Mouse (Mus musculus): Measurements from ENCODE around the gene Hivep3. TPM values are rescaled to one million over a fixed set of nuclear protein-coding genes. Genes with fewer than 3 reads are reported as not detected.

Hivep3 gene
- polyA plus RNA-seq, 1 experiment: 14.8 TPM

DNA sequence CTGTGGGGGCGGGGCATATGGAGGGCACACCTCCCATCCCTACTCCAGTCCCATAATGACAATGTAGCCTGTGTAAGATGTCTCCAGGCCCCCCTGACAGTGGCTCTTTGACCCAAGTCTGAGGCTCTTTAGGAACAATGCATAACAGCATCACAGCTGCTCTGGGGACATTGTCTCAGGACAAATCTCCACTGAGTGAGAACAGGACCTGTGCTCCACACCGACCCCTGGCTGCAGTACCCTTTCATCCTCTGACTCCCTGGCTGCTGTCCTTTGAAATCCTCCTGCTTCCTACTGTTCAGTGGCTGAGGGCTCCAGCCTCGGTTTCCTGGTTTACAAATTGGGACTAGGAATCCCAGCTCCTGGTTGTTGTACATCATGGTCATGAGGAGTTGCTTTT is 269.4 kb downstream of the Hivep3 start:
- no peak for DNase-seq (ENCODE audit: low read depth)

DNA sequence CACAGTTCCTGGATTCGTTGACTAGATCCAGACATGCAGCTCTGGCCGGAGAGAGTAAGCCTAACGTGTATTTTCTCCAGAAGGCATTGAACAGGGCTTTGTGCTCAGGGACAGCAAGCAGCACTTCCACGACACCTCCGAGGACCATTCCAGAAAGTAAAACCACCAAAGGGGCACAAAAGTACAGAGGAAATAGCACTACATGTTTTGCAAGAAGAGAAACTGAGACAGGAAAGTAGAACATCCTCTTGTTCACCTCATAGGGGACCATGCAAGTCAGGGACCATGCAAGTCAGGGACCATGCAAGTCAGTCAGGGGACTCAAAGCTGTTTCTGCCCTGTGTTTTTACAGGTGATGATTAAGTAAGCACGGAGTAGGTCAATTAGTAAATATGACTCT is 272.5 kb downstream of the Hivep3 start:
- TF ChIP-seq POLR2A (IDR thresholded peaks at IDR 0.05; ENCODE audit: borderline replicate concordance, extremely low read depth, insufficient read depth, insufficient read length, poor library complexity, severe bottlenecking) (no peak), CTCF (IDR thresholded peaks at IDR 0.05; ENCODE audit: borderline replicate concordance, extremely low read depth, insufficient read depth, insufficient read length) (no peak)

More for the DNA sequence above, 269.4 kb downstream of the Hivep3 start:
- TF ChIP-seq CTCF (IDR thresholded peaks at IDR 0.05; ENCODE audit: borderline replicate concordance, extremely low read depth, insufficient read depth, insufficient read length): peak; percentile 27; the same call in 1 of the 2 replicates
- no peak for TF ChIP-seq POLR2A (IDR thresholded peaks at IDR 0.05; ENCODE audit: borderline replicate concordance, extremely low read depth, insufficient read depth, insufficient read length, poor library complexity, severe bottlenecking)

DNA sequence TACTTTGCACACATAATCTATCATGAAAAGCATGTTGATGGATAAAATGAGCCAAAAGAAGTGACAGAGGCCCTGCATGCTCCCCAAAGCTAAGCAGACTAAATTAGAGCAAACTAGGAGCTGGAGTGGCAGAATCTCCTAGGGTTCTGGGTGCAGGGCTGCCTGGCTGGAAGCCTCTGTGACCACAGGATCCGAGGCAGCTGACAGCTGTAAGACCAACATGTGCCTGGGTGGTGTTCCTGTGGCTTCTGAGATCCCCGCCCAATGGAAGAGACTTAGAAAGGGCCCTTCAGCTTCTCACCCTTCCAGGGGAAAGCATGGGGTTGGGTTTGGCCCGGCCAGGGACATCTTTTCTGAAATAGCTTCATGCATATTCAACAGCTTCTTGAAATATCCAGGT is 274.3 kb downstream of the Hivep3 start:
- TF ChIP-seq POLR2A (IDR thresholded peaks at IDR 0.05; ENCODE audit: borderline replicate concordance, extremely low read depth, insufficient read depth, insufficient read length, poor library complexity, severe bottlenecking) (no peak), CTCF (IDR thresholded peaks at IDR 0.05; ENCODE audit: borderline replicate concordance, extremely low read depth, insufficient read depth, insufficient read length) (no peak)
- DNase-seq (ENCODE audit: low read depth): no peak

More for the DNA sequence above, 272.5 kb downstream of the Hivep3 start:
- DNase-seq (ENCODE audit: low read depth): no peak

DNA sequence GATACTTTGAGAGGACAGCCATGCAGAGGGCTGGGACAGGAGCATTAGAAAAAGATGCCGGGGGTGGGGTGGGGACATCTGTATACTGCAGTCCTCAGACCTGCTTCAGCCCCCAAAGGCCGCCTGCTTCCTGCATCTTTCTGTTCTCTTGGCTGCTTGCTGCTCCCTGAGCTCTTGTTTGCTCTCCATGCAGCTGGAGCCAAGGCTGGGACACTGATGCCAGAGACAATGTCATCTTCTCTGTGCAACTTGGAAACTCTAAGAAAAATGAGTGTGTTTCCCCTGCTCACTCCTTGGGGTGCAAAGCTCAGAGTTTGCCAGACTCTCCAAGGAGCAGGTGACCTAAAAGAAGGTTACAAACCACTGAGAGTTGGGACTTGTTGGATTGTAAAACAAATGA is 275.6 kb downstream of the Hivep3 start:
- TF ChIP-seq POLR2A (IDR thresholded peaks at IDR 0.05; ENCODE audit: borderline replicate concordance, extremely low read depth, insufficient read depth, insufficient read length, poor library complexity, severe bottlenecking) (no peak), CTCF (IDR thresholded peaks at IDR 0.05; ENCODE audit: borderline replicate concordance, extremely low read depth, insufficient read depth, insufficient read length) (no peak)
- no peak for DNase-seq (ENCODE audit: low read depth)

DNA sequence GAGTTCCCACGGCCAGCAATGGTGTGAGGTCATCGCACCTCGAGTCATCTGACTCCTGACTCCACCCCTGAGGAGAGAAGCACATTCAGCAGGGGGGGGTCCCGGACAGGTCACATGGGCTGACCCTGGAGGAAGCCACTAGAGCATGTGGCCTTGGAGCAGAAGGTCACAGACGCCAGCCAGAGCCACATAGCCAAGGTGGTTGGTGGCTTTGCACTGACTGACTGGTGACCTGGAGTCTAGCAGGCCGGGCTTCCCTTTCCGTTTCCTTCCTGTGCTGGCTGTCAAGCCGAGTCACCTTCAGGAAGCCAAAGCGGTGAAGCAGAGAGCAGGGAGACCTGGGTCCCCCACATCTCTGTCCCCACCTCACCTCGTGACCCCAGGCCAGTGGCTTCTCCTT is 278.2 kb downstream of the Hivep3 start:
- no peak for DNase-seq (ENCODE audit: low read depth)
- TF ChIP-seq POLR2A (IDR thresholded peaks at IDR 0.05; ENCODE audit: borderline replicate concordance, extremely low read depth, insufficient read depth, insufficient read length, poor library complexity, severe bottlenecking) (no peak), CTCF (IDR thresholded peaks at IDR 0.05; ENCODE audit: borderline replicate concordance, extremely low read depth, insufficient read depth, insufficient read length) (no peak)

DNA sequence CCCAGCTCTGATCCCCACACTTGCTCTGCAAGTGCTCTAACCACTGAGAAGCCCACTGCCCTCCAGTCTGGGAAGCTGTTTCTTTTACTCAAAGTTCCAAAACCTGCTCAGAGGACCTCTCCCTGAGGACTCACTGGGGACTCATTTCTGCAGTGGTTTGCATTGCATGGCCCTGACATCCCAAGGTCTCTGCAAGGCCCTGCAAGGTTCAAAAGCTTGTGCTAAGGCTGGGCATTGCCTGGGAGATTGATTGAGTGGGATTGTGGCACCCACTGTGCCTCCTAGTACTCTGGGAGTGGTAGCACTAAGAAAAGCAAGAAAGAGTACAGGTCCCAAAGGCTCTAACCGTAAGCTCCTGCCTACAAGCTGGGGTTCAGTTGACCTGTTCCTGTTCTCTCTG is 279.3 kb downstream of the Hivep3 start:
- no peak for DNase-seq (ENCODE audit: low read depth)
- TF ChIP-seq CTCF (IDR thresholded peaks at IDR 0.05; ENCODE audit: borderline replicate concordance, extremely low read depth, insufficient read depth, insufficient read length): no peak
- no peak for TF ChIP-seq POLR2A (IDR thresholded peaks at IDR 0.05; ENCODE audit: borderline replicate concordance, extremely low read depth, insufficient read depth, insufficient read length, poor library complexity, severe bottlenecking)

DNA sequence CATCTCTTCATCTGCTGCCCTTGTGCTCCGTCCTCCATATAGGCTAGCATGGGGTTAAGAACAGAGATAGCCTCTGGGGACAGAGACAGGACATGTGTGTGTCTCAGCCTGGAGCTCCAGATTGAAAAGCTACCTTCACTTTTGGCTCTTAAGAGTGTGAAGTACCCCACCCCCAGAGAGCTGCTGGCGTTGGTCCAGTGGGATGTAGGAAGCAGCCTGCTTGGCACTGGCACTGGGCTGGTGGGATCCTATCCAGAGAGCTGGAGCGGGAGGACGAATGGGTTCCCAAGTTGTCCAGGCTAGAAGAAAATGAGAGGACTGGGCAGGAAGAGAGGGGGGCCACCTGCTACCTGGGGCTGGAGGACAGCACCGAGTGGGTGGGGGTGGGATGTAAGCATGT is 284.8 kb downstream of the Hivep3 start:
- DNase-seq (ENCODE audit: low read depth): peak; percentile 86
- TF ChIP-seq CTCF (IDR thresholded peaks at IDR 0.05; ENCODE audit: borderline replicate concordance, extremely low read depth, insufficient read depth, insufficient read length) (no peak), POLR2A (IDR thresholded peaks at IDR 0.05; ENCODE audit: borderline replicate concordance, extremely low read depth, insufficient read depth, insufficient read length, poor library complexity, severe bottlenecking) (no peak)

DNA sequence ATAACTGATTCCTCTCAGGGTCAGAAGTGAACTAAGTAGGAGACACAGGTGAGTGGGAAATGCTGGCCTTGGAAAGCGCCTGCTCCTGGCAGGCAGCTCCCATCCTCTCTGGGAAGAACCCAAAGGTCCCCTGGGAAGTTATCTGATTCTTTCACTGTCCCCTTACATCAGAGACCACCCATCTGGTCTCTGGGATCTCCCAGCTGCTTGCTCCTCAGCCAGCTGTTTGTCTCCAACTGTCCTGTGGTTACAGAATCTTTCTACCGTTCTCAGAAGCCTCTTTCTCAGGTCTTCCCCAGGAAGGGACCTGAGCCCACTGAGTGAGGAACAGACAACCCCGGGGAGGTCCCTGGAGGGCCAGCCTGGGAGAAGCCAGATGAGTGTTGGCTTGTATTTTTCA is 288.8 kb downstream of the Hivep3 start:
- no peak for TF ChIP-seq CTCF (IDR thresholded peaks at IDR 0.05; ENCODE audit: borderline replicate concordance, extremely low read depth, insufficient read depth, insufficient read length)
- no peak for TF ChIP-seq POLR2A (IDR thresholded peaks at IDR 0.05; ENCODE audit: borderline replicate concordance, extremely low read depth, insufficient read depth, insufficient read length, poor library complexity, severe bottlenecking)
- no peak for DNase-seq (ENCODE audit: low read depth)

DNA sequence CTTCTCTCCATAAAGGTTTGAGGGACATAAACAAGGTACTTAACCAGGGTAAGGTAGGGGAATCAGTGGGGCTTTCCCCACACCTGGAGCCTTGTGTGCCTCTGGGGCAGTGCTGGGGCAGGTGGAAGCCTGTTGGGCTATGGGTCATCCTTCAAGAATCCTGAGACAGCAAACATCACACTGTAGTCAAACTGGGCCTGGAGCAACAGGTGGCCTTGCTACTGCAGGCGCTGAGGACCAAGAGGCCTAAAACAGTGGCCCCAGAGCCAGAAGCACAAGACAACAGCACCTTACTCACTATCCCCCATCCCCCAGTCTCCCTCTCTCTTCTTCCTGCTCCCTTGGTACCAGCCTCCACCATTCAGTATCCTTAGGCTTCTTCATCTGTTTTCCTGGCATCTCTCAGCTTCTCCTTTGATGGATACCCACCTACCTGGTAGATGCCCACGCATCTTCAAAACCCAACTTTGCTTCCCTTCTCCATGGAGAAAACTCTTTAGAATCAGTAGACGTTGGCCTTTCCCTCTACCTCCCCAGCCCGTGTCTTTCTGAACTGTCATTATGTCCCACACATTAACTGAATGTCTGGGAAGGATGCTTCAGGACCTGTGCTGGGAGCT is 289.7 kb downstream of the Hivep3 start:
- DNase-seq (ENCODE audit: low read depth): no peak
- TF ChIP-seq POLR2A (IDR thresholded peaks at IDR 0.05; ENCODE audit: borderline replicate concordance, extremely low read depth, insufficient read depth, insufficient read length, poor library complexity, severe bottlenecking) (no peak), CTCF (IDR thresholded peaks at IDR 0.05; ENCODE audit: borderline replicate concordance, extremely low read depth, insufficient read depth, insufficient read length) (no peak)

DNA sequence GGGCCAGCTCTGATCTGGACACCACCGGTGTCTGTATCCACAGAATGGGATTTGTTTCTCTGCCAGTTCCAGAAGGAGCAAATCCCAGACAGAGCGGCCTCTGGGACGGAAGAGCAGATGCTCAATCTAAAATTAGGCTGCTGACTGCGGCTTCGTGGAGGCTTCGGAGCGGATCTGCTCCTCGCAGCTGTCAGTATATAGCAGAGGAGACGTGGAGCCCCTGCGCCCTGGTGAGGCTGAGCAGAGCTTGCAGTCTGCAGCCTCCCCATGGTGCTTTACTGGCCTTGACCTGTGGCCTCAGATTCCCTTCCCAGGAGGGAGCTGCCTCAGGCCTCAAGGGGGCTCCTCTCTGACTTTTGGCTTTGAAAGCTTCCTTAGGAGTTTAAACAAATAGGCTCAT is 290.5 kb downstream of the Hivep3 start:
- peak; percentile 72 for DNase-seq (ENCODE audit: low read depth)
- TF ChIP-seq CTCF (IDR thresholded peaks at IDR 0.05; ENCODE audit: borderline replicate concordance, extremely low read depth, insufficient read depth, insufficient read length) (no peak), POLR2A (IDR thresholded peaks at IDR 0.05; ENCODE audit: borderline replicate concordance, extremely low read depth, insufficient read depth, insufficient read length, poor library complexity, severe bottlenecking) (no peak)

DNA sequence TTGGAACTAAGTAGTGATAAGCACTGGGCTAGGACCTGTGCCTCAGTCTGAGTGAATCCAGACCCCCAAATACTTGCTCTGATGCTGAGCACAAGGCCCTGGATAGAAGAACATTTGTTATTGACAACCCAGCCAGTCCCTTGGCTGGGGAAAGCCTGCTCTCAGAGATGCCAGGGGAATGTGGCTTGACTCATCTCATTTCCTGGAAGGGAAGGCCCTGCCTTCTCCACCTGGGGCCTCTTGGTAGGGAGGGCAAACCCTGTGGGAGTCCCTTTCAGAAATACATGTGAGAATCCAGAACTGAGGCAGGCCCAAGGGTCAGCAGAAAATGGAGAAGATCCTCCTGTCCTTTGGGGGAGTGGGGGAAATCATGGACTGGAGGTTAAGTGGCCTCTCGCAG is 294.1 kb downstream of the Hivep3 start:
- DNase-seq (ENCODE audit: low read depth): no peak
- TF ChIP-seq CTCF (IDR thresholded peaks at IDR 0.05; ENCODE audit: borderline replicate concordance, extremely low read depth, insufficient read depth, insufficient read length): no peak
- TF ChIP-seq POLR2A (IDR thresholded peaks at IDR 0.05; ENCODE audit: borderline replicate concordance, extremely low read depth, insufficient read depth, insufficient read length, poor library complexity, severe bottlenecking): no peak

DNA sequence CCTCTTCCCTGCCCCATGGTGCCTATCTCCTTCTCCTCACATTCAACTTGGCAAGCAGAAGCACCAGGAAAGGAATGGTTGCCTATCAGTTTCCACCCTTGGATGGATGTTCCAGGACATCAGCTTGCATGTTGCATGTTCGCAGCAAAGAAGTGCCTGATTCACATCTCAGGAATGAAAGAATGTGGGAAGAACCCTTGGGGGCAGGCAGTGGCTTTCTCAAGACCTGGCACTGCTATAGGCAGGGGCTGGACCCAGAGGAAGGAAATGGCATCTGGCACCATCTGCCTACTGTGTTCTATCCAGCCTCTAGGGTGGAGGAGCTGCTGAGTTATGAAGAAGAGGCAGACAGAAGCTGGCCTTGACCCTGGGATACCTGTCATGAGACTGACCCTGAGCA is 296.4 kb downstream of the Hivep3 start:
- DNase-seq (ENCODE audit: low read depth): no peak
- no peak for TF ChIP-seq CTCF (IDR thresholded peaks at IDR 0.05; ENCODE audit: borderline replicate concordance, extremely low read depth, insufficient read depth, insufficient read length)
- no peak for TF ChIP-seq POLR2A (IDR thresholded peaks at IDR 0.05; ENCODE audit: borderline replicate concordance, extremely low read depth, insufficient read depth, insufficient read length, poor library complexity, severe bottlenecking)
